Mouse (Mus musculus): ENCODE data around the gene Haus3. TPM values are rescaled to one million over a fixed set of nuclear protein-coding genes. Genes with fewer than 3 reads are reported as not detected.
A peak's percentile ranks its signal among the peaks of the same experiment; 100 is the strongest.

The Haus3 gene
- polyA plus RNA-seq, 1 experiment, result 37.5 TPM

DNA sequence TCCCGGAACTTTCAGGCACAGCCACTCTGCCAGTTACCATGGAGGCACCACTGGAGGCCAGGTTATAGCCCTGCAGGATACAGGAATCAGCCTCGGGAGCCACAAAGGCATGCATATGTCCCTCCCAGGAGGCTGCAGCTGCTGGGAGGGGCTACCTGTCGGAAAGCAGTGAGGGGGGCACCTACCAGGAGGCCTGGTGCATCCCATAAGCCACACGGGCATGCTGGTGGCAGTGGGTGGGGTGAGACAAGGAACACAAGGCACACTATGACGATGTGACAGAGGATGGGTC is 6.0 kb upstream of the Haus3 start:
- WGBS, result 64% methylated on average over 5 of the region's 5 CpGs
- Histone ChIP-seq H3K4me3 (replicated peaks; ENCODE audit: control insufficient read depth, low read depth, low read length) (no peak overlapping the region), H3K27ac (ENCODE audit: control insufficient read depth, insufficient read depth, low read depth, low read length, poor library complexity) (no peak overlapping the region), H3K4me1 (ENCODE audit: control insufficient read depth, insufficient read depth, low read length) (no peaks in the 10 kb centered on the region)
- TF ChIP-seq POLR2A (IDR thresholded peaks at IDR 0.05; ENCODE audit: borderline replicate concordance, control insufficient read depth, low read depth, low read length), result no peak

DNA sequence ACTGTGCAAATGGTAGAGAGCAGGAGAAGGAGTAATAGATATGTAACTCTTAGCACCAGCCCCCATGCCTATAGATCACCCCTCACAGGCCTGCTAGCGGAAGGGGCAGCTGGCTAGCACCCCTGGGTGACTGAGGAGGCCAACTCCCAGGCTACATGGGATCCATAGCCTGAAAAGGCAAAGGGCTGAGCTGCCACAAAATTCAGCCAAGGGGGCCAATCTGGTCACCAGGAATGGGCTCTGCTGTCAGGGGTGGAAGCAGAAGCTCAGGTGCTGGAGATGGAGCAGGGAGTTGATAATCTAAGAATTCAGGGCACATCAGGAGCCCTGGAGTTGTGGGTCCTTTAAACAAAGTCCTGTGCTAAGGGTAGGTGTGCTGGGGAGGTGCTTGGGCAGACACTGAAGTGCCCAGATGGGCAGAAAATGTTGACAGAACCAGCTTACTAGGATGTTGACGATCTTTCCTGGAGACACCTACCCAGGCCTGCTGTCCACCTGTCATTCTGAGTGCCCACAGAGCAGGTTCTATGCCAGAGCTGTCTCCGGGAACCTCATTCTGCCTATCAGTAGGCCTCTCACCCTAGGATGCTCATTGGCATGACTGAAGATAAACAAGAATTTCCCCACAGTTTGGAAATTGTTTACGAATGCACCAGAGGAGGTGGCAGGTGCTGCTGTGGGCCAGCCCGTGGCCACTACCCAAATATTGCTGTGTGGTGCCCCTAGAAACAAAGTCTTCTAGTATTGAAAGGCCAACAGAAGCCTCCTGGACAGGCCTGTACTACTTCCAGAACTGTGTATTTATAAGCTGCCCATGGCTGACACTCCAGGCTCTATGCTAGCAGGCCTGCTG is 5.4 kb upstream of the Haus3 start:
- Histone ChIP-seq H3K4me1 (ENCODE audit: control insufficient read depth, insufficient read depth, low read length) (no peaks in the 10 kb centered on the region), H3K4me3 (replicated peaks; ENCODE audit: control insufficient read depth, low read depth, low read length) (no peak overlapping the region), H3K27ac (ENCODE audit: control insufficient read depth, insufficient read depth, low read depth, low read length, poor library complexity) (no peak overlapping the region)
- 86% methylated on average over 5 of the region's 5 CpGs for WGBS
- TF ChIP-seq POLR2A (IDR thresholded peaks at IDR 0.05; ENCODE audit: borderline replicate concordance, control insufficient read depth, low read depth, low read length), result no peak
- no peak for TF ChIP-seq CTCF (IDR thresholded peaks at IDR 0.05; ENCODE audit: control insufficient read depth, insufficient read depth, low read length)

DNA sequence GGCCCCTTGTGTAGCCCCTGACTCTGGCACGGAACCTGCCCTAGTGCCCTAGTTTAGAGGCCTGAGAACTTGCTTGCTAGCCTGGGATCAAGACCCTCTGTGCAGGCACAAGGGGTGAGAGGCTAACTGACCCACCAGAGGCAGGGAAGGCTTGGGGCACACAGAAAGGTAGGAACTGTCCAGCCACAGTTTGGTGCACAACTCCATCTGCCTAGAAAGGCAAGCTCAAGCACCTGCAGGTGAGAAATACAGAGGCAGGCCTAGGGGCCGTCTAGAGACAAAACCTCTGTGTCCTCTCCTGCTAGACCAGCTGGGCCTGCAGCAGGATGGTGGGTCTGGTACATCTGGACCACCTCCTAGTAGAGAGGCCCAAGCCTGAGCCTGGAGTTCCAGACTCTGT is 4.7 kb upstream of the Haus3 start:
- TF ChIP-seq POLR2A (IDR thresholded peaks at IDR 0.05; ENCODE audit: borderline replicate concordance, control insufficient read depth, low read depth, low read length) (no peak), CTCF (IDR thresholded peaks at IDR 0.05; ENCODE audit: control insufficient read depth, insufficient read depth, low read length) (no peak)
- Histone ChIP-seq H3K27ac (ENCODE audit: control insufficient read depth, insufficient read depth, low read depth, low read length, poor library complexity) (no peak overlapping the region), H3K4me1 (ENCODE audit: control insufficient read depth, insufficient read depth, low read length) (no peaks in the 10 kb centered on the region), H3K4me3 (replicated peaks; ENCODE audit: control insufficient read depth, low read depth, low read length) (no peak overlapping the region)
- WGBS, result 87% methylated on average over 2 of the region's 2 CpGs

DNA sequence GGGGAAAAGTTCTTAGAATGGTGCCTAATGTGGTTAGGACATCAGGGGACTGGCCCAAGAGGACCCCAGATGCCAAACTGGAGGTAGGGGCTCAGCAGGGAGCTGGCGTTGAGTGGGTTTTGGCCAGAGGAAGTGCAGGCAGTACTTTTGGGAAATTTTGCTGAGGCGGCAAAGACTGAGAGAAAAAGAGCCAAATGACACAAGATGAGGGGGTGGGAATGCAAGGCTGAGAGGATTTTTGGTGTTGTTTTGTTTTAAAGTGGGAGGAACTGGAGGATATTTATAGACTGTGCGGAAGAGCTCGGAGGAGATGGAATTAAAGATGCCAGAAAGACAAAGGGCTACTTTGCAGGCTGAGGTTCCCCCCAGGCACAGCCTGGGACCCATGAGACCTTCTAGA is 1.4 kb upstream of the Haus3 start:
- 45% methylated on average over 4 of the region's 4 CpGs for WGBS
- Histone ChIP-seq H3K27ac (ENCODE audit: control insufficient read depth, insufficient read depth, low read depth, low read length, poor library complexity) (no peak overlapping the region), H3K4me1 (ENCODE audit: control insufficient read depth, insufficient read depth, low read length) (no peaks in the 10 kb centered on the region), H3K4me3 (replicated peaks; ENCODE audit: control insufficient read depth, low read depth, low read length) (no peak overlapping the region)
- TF ChIP-seq POLR2A (IDR thresholded peaks at IDR 0.05; ENCODE audit: borderline replicate concordance, control insufficient read depth, low read depth, low read length), result no peak
- no peak for TF ChIP-seq CTCF (IDR thresholded peaks at IDR 0.05; ENCODE audit: control insufficient read depth, insufficient read depth, low read length)

DNA sequence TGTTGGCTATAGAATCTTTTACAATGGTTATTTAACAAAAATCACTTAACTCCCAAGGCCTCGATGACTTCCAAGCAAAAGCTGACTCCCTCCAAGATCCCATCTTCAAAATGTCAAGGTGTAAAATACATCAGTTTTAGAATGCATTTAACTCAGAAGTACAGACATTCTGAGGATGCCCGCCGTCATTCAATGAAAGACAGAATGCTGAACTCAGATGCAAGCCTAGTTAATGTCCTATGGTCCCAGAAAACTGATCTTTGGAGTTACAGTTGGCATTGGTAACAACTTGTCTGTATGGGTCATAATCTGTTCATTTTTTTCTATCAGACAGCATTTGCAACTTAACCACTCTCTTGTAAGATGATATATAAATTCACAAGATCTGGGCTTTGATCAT is 627 bp upstream of the Haus3 start:
- Histone ChIP-seq H3K27ac (ENCODE audit: control insufficient read depth, insufficient read depth, low read depth, low read length, poor library complexity) (peak overlapping the region; percentile 76), H3K4me3 (replicated peaks; ENCODE audit: control insufficient read depth, low read depth, low read length) (no peak overlapping the region), H3K4me1 (ENCODE audit: control insufficient read depth, insufficient read depth, low read length) (no peaks in the 10 kb centered on the region)
- TF ChIP-seq CTCF (IDR thresholded peaks at IDR 0.05; ENCODE audit: control insufficient read depth, insufficient read depth, low read length) (no peak), POLR2A (IDR thresholded peaks at IDR 0.05; ENCODE audit: borderline replicate concordance, control insufficient read depth, low read depth, low read length) (no peak)
- 48% methylated on average over 3 of the region's 3 CpGs for WGBS

- TF ChIP-seq POLR2A (IDR thresholded peaks at IDR 0.05; ENCODE audit: borderline replicate concordance, control insufficient read depth, low read depth, low read length) (no peak), CTCF (IDR thresholded peaks at IDR 0.05; ENCODE audit: control insufficient read depth, insufficient read depth, low read length) (no peak)
- Histone ChIP-seq H3K4me3 (replicated peaks; ENCODE audit: control insufficient read depth, low read depth, low read length) (no peak overlapping the region), H3K27ac (ENCODE audit: control insufficient read depth, insufficient read depth, low read depth, low read length, poor library complexity) (no peak overlapping the region), H3K4me1 (ENCODE audit: control insufficient read depth, insufficient read depth, low read length) (no peaks in the 10 kb centered on the region; the same call in 1 of the 2 replicates)
- WGBS, result 70% methylated on average over 4 of the region's 4 CpGs
Measured at GRCm38 (mm10) chr5:34167857-34168256, 1.5 kb downstream of the Haus3 start.

DNA sequence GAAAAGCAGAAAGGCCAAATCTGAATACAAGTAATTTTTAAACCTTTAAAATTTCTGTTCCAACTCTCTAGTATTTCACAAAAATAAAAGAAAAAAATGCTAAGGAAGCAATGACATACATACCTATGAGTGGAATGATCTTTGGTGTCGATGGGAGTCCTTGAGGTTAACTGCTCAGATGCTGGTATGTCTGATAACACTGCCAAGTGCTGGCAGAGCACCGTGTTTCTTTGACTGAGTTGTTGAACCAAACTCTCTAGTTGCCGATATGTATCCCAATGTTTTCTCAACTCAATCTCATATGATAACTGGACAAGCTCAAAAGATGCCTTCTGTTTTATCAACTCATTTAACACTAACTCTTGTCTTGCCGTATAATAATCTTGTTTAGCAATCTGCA is 3.5 kb downstream of the Haus3 start:
- H3K27ac ChIP-seq (ENCODE audit: control insufficient read depth, insufficient read depth, low read depth, low read length, poor library complexity), result no peak overlapping the region
- 28% methylated on average over 4 of the region's 4 CpGs for WGBS
- no peak for TF ChIP-seq POLR2A (IDR thresholded peaks at IDR 0.05; ENCODE audit: borderline replicate concordance, control insufficient read depth, low read depth, low read length)
- no peak for TF ChIP-seq CTCF (IDR thresholded peaks at IDR 0.05; ENCODE audit: control insufficient read depth, insufficient read depth, low read length)
- no peaks in the 10 kb centered on the region; the same call in 1 of the 2 replicates for H3K4me1 ChIP-seq (ENCODE audit: control insufficient read depth, insufficient read depth, low read length)
- no peak overlapping the region for H3K4me3 ChIP-seq (replicated peaks; ENCODE audit: control insufficient read depth, low read depth, low read length)

DNA sequence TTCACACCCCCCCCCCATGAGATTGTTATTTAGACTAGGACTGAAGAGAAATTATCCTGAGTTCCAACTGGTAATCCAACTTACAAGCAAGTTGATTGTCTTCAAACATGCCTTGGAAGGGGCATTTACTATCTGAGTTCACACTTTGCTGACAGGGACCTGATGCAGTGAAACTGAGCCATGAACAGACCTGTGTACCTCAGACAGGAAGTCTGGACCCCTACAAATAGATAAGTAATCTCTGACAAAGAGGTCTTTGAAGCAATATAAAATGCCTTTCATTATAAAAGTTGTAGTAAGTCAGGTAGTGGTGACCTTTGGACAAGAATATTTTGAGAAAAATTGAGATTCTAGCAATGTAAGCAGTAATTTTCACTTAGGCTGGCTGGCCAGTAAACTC is 20.9 kb downstream of the Haus3 start:
- no peak for TF ChIP-seq CTCF (IDR thresholded peaks at IDR 0.05; ENCODE audit: control insufficient read depth, insufficient read depth, low read length)
- no peak overlapping the region for H3K27ac ChIP-seq (ENCODE audit: control insufficient read depth, insufficient read depth, low read depth, low read length, poor library complexity)
- no peak overlapping the region for H3K4me3 ChIP-seq (replicated peaks; ENCODE audit: control insufficient read depth, low read depth, low read length)
- H3K4me1 ChIP-seq (ENCODE audit: control insufficient read depth, insufficient read depth, low read length), result no peaks in the 10 kb centered on the region

DNA sequence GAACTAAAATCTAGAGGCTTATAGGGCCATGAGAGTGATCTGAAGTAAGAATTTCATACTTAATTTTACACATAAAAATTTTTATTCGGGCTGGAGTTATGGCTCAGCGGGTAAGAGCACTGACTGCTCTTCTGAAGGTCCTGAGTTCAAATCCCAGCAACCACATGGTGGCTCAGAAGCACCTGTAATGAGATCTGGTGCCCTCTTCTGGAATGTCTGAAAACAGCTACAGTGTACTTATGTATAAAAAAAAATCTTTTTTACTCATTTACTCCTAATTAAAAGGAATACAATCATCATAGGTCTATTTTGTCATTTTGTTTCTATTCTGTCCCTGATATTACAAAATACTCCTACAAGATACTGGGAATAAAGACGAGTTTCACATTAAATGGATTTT is 21.8 kb downstream of the Haus3 start:
- Histone ChIP-seq H3K4me1 (ENCODE audit: control insufficient read depth, insufficient read depth, low read length) (no peaks in the 10 kb centered on the region), H3K4me3 (replicated peaks; ENCODE audit: control insufficient read depth, low read depth, low read length) (no peak overlapping the region), H3K27ac (ENCODE audit: control insufficient read depth, insufficient read depth, low read depth, low read length, poor library complexity) (no peak overlapping the region)
- 83% methylated on average over 3 of the region's 3 CpGs for WGBS
- TF ChIP-seq POLR2A (IDR thresholded peaks at IDR 0.05; ENCODE audit: borderline replicate concordance, control insufficient read depth, low read depth, low read length) (no peak), CTCF (IDR thresholded peaks at IDR 0.05; ENCODE audit: control insufficient read depth, insufficient read depth, low read length) (no peak)

Measured in bone marrow, adult 2 months (tissue).